Mouse (Mus musculus) spleen, embryonic (tissue): ENCODE measurements around the gene Slc5a2.

Source experiments
- CTCF ChIA-PET: fragments of 350-600 bp; sonication (Branson Sonifier 250); formaldehyde crosslinking; loops from one replicate; lab custom pipeline; 2022; lab: Charles Lee

The Slc5a2 gene

GRCm38 (mm10) chr7:128298481-128299342, 33.3 kb downstream of the Slc5a2 start:
- CTCF ChIA-PET = no interaction called here

- CTCF ChIA-PET = no interaction called here
Measured at GRCm38 (mm10) chr7:128300952-128301351, 35.5 kb downstream of the Slc5a2 start.

GRCm38 (mm10) chr7:128302151-128302550, 36.7 kb downstream of the Slc5a2 start:
- CTCF ChIA-PET = no interaction called here

GRCm38 (mm10) chr7:128304198-128304597, 38.7 kb downstream of the Slc5a2 start:
- CTCF ChIA-PET = no interaction called here

GRCm38 (mm10) chr7:128304907-128305306, 39.5 kb downstream of the Slc5a2 start:
- CTCF ChIA-PET = no interaction called here

GRCm38 (mm10) chr7:128307851-128308250, 42.4 kb downstream of the Slc5a2 start:
- CTCF ChIA-PET = no interaction called here

GRCm38 (mm10) chr7:128309216-128309615, 43.8 kb downstream of the Slc5a2 start:
- CTCF ChIA-PET = no interaction called here

GRCm38 (mm10) chr7:128309776-128310175, 44.3 kb downstream of the Slc5a2 start:
- CTCF ChIA-PET = no interaction called here

- CTCF ChIA-PET = no interaction called here
Measured at GRCm38 (mm10) chr7:128310229-128310688, 44.8 kb downstream of the Slc5a2 start.

- CTCF ChIA-PET = no interaction called here
Measured at GRCm38 (mm10) chr7:128311263-128311662, 45.8 kb downstream of the Slc5a2 start.

GRCm38 (mm10) chr7:128311811-128312210, 46.4 kb downstream of the Slc5a2 start:
- CTCF ChIA-PET = no interaction called here

GRCm38 (mm10) chr7:128312375-128313059, 47.1 kb downstream of the Slc5a2 start:
- CTCF ChIA-PET = no interaction called here

GRCm38 (mm10) chr7:128313601-128314000, 48.1 kb downstream of the Slc5a2 start:
- CTCF ChIA-PET = no interaction called here

- CTCF ChIA-PET = no interaction called here
Measured at GRCm38 (mm10) chr7:128314491-128314890, 49.0 kb downstream of the Slc5a2 start.

- CTCF ChIA-PET = interaction anchor here (0.7 kb wide), 1 partner anchor 24 kb away, joined by 3 read pairs; no protein-coding TSS in a partner anchor
Measured at GRCm38 (mm10) chr7:128317011-128317410, 51.6 kb downstream of the Slc5a2 start.

- CTCF ChIA-PET = no interaction called here
Measured at GRCm38 (mm10) chr7:128319140-128319539, 53.7 kb downstream of the Slc5a2 start.

- CTCF ChIA-PET = no interaction called here
Measured at GRCm38 (mm10) chr7:128320219-128320816, 54.9 kb downstream of the Slc5a2 start.

- CTCF ChIA-PET = interaction anchor here (0.6 kb wide), 1 partner anchor 13 kb away, joined by 3 read pairs; no protein-coding TSS in a partner anchor
Measured at GRCm38 (mm10) chr7:128321260-128321659, 55.8 kb downstream of the Slc5a2 start.
